Mouse (Mus musculus): ENCODE data around the gene Gm11569. TPM values are rescaled to one million over a fixed set of nuclear protein-coding genes. Genes with fewer than 3 reads are reported as not detected.

Gm11569 gene
- not detected for polyA plus RNA-seq (2014; fragmentation: Illumina TruSeq; extraction: RNeasy Lipid Tissue Mini Kit (QIAGEN cat#74804); ENCODE audit: low read depth, low replicate concordance)

GRCm38 (mm10) chr11:99798832-99799231 lies at the start of gene Gm11569:
TSS of gene Gm11569 (minus strand) at chr11:99798932.

DNA sequence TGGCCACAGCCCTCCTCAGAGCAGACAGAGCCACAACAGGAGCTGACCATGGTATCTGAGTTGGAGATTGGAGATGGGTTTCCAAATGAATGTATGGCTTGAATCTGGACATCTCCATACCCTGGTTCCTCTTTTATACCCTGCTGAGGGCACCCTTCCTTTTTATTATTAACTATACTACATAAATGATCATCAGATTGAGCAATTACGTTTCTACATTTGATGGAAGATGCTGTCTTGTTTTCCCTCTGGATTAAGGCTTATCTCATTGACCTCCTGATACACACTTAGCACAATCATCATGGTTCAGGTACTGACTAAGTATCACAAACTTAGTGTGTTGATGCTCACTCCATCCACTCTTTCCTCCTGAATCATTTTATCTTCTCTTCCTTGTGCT lies 39.2 kb upstream of the Gm11569 start, which contains the start of gene 2300003K06Rik:
Gene 2300003K06Rik, minus strand, starts transcription at position 101 of the 400 bp plus-strand sequence.

DNA sequence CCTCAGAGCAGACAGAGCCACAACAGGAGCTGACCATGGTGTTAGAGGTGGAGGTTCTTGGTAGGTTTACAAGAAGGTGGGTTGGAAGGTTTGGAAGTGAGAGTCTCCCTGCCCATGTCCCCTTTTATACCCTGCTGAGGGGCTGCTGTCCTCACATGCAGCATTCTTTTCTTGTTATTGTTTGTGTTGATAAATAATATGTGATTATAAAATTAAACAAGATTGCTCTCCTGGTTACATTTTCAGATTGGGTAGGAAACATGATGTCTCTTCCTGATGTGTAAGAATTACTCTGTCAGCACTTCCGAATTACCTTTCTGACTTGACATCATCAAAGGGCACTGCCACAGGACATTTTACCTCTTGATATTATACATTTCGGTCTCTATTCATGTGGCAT lies 16.8 kb upstream of the Gm11569 start, which contains the start of gene Gm11564:
Gene Gm11564, minus strand, starts transcription at position 101 of the 400 bp plus-strand sequence.

DNA sequence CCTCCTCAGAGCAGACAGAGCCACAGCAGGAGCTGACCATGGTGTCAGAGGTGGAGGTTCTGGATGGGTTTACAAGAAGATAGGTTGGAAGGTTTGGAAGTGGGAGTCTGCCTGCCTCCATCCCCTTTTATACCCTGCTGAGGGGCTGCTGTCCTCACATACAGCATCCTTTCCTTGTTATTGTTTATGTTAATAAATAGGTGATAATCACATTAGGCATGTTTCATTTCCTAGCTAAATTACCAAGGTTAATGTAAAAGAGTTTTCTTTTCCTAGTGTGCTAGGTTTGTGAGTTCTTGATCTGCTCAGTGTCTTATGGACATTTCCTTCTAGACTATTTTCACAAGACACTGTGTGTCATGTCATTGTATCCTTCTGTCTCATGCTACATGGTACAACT lies 11.1 kb upstream of the Gm11569 start, which contains the start of gene Krtap4-13:
Gene Krtap4-13, minus strand, starts transcription at position 101 of the 400 bp plus-strand sequence.

GRCm38 (mm10) chr11:99804346-99804745 lies 5.6 kb upstream of the Gm11569 start, which contains the start of gene Gm11554:
TSS of gene Gm11554 (minus strand) at chr11:99804446.

DNA sequence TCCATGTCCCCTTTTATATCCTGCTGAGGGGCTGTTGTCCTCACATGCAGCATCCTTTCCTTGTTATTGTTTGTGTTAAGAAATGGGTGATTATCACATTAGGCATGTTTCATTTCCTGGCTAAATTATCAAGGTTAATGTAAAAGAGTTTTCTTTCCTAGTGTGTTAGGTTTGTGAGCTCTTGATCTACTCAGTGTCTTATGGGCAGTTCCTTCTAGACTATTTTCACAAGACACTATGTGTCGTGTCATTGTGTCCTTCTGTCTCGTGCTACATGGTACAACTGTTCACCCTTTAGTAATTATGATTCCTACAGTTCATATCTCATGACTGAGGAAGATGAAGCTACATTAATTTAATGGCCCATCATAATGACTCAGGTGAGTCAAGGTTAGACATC lies 5.4 kb downstream of the Gm11569 start, which contains the start of gene Gm11596:
Gene Gm11596, minus strand, starts transcription at position 101 of the 400 bp plus-strand sequence.

GRCm38 (mm10) chr11:99784900-99785299 lies 13.8 kb downstream of the Gm11569 start, which contains the start of gene Krtap4-9:
TSS of gene Krtap4-9 (plus strand) at chr11:99785200.

GRCm38 (mm10) chr11:99780604-99781003 lies 18.1 kb downstream of the Gm11569 start, which contains the start of gene Krtap4-8:
TSS of gene Krtap4-8 (minus strand) at chr11:99780704.

DNA sequence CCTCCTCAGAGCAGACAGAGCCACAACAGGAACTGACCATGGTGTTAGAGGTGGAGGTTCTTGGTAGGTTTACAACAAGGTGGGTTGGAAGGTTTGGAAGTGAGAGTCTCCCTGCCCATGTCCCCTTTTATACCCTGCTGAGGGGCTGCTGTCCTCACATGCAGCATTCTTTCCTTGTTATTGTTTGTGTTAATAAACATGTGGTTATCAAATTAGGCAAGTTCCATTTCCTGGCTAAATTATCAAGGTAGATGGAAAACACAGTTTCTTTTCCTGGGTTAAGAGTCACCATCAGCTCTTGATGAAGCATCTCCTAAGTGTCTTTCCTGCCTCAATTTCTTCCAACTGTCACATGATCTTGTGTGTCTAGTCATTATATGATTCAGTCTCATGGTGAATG lies 25.9 kb downstream of the Gm11569 start, which contains the start of gene Gm11595:
Gene Gm11595, minus strand, starts transcription at position 101 of the 400 bp plus-strand sequence.

Other genes with a start within 250 kb of the Gm11569 start
- 0.48 TPM for gene Krtap3-3, start 248.1 kb downstream of the Gm11569 start, polyA plus RNA-seq (2014; fragmentation: Illumina TruSeq; extraction: RNeasy Lipid Tissue Mini Kit (QIAGEN cat#74804); ENCODE audit: low read depth, low replicate concordance)
- gene Krtap3-2, start 242.1 kb downstream of the Gm11569 start, polyA plus RNA-seq (2014; fragmentation: Illumina TruSeq; extraction: RNeasy Lipid Tissue Mini Kit (QIAGEN cat#74804); ENCODE audit: low read depth, low replicate concordance) = not detected
- gene Gm11939, start 239.5 kb downstream of the Gm11569 start, polyA plus RNA-seq (2014; fragmentation: Illumina TruSeq; extraction: RNeasy Lipid Tissue Mini Kit (QIAGEN cat#74804); ENCODE audit: low read depth, low replicate concordance) = not detected
- gene Krtap3-1, start 232.3 kb downstream of the Gm11569 start, polyA plus RNA-seq (2014; fragmentation: Illumina TruSeq; extraction: RNeasy Lipid Tissue Mini Kit (QIAGEN cat#74804); ENCODE audit: low read depth, low replicate concordance) = not detected
- gene Krtap1-5, start 217.9 kb downstream of the Gm11569 start, polyA plus RNA-seq (2014; fragmentation: Illumina TruSeq; extraction: RNeasy Lipid Tissue Mini Kit (QIAGEN cat#74804); ENCODE audit: low read depth, low replicate concordance) = not detected
- gene Krtap1-4, start 215.3 kb downstream of the Gm11569 start, polyA plus RNA-seq (2014; fragmentation: Illumina TruSeq; extraction: RNeasy Lipid Tissue Mini Kit (QIAGEN cat#74804); ENCODE audit: low read depth, low replicate concordance) = not detected
- not detected for gene Krtap1-3, start 207.6 kb downstream of the Gm11569 start, polyA plus RNA-seq (2014; fragmentation: Illumina TruSeq; extraction: RNeasy Lipid Tissue Mini Kit (QIAGEN cat#74804); ENCODE audit: low read depth, low replicate concordance)
- gene Krtap9-3, start 200.8 kb downstream of the Gm11569 start, polyA plus RNA-seq (2014; fragmentation: Illumina TruSeq; extraction: RNeasy Lipid Tissue Mini Kit (QIAGEN cat#74804); ENCODE audit: low read depth, low replicate concordance) = not detected
- gene Gm11938, start 195.6 kb downstream of the Gm11569 start, polyA plus RNA-seq (2014; fragmentation: Illumina TruSeq; extraction: RNeasy Lipid Tissue Mini Kit (QIAGEN cat#74804); ENCODE audit: low read depth, low replicate concordance) = not detected
- gene Gm11937, start 188.7 kb downstream of the Gm11569 start, polyA plus RNA-seq (2014; fragmentation: Illumina TruSeq; extraction: RNeasy Lipid Tissue Mini Kit (QIAGEN cat#74804); ENCODE audit: low read depth, low replicate concordance) = not detected
- not detected for gene Krtap2-4, start 184.1 kb downstream of the Gm11569 start, polyA plus RNA-seq (2014; fragmentation: Illumina TruSeq; extraction: RNeasy Lipid Tissue Mini Kit (QIAGEN cat#74804); ENCODE audit: low read depth, low replicate concordance)
- gene Gm11562, start 178.5 kb downstream of the Gm11569 start, polyA plus RNA-seq (2014; fragmentation: Illumina TruSeq; extraction: RNeasy Lipid Tissue Mini Kit (QIAGEN cat#74804); ENCODE audit: low read depth, low replicate concordance) = not detected
- not detected for gene Krtap4-1, start 170.7 kb downstream of the Gm11569 start, polyA plus RNA-seq (2014; fragmentation: Illumina TruSeq; extraction: RNeasy Lipid Tissue Mini Kit (QIAGEN cat#74804); ENCODE audit: low read depth, low replicate concordance)
- gene Krtap4-2, start 163.8 kb downstream of the Gm11569 start, polyA plus RNA-seq (2014; fragmentation: Illumina TruSeq; extraction: RNeasy Lipid Tissue Mini Kit (QIAGEN cat#74804); ENCODE audit: low read depth, low replicate concordance) = not detected
- gene Krtap4-7, start 154.8 kb downstream of the Gm11569 start, polyA plus RNA-seq (2014; fragmentation: Illumina TruSeq; extraction: RNeasy Lipid Tissue Mini Kit (QIAGEN cat#74804); ENCODE audit: low read depth, low replicate concordance) = not detected
- not detected for gene Gm11555, start 148.7 kb downstream of the Gm11569 start, polyA plus RNA-seq (2014; fragmentation: Illumina TruSeq; extraction: RNeasy Lipid Tissue Mini Kit (QIAGEN cat#74804); ENCODE audit: low read depth, low replicate concordance)
- not detected for gene Gm11563, start 140.0 kb downstream of the Gm11569 start, polyA plus RNA-seq (2014; fragmentation: Illumina TruSeq; extraction: RNeasy Lipid Tissue Mini Kit (QIAGEN cat#74804); ENCODE audit: low read depth, low replicate concordance)
- gene Krtap4-6, start 133.0 kb downstream of the Gm11569 start, polyA plus RNA-seq (2014; fragmentation: Illumina TruSeq; extraction: RNeasy Lipid Tissue Mini Kit (QIAGEN cat#74804); ENCODE audit: low read depth, low replicate concordance) = not detected
- not detected for gene Gm14190, start 108.2 kb downstream of the Gm11569 start, polyA plus RNA-seq (2014; fragmentation: Illumina TruSeq; extraction: RNeasy Lipid Tissue Mini Kit (QIAGEN cat#74804); ENCODE audit: low read depth, low replicate concordance)
- gene Gm14180, start 64.6 kb downstream of the Gm11569 start, polyA plus RNA-seq (2014; fragmentation: Illumina TruSeq; extraction: RNeasy Lipid Tissue Mini Kit (QIAGEN cat#74804); ENCODE audit: low read depth, low replicate concordance) = not detected
- not detected for gene Gm11595, start 26.0 kb downstream of the Gm11569 start, polyA plus RNA-seq (2014; fragmentation: Illumina TruSeq; extraction: RNeasy Lipid Tissue Mini Kit (QIAGEN cat#74804); ENCODE audit: low read depth, low replicate concordance)
- gene Krtap4-8, start 18.2 kb downstream of the Gm11569 start, polyA plus RNA-seq (2014; fragmentation: Illumina TruSeq; extraction: RNeasy Lipid Tissue Mini Kit (QIAGEN cat#74804); ENCODE audit: low read depth, low replicate concordance) = not detected
- not detected for gene Krtap4-9, start 13.7 kb downstream of the Gm11569 start, polyA plus RNA-seq (2014; fragmentation: Illumina TruSeq; extraction: RNeasy Lipid Tissue Mini Kit (QIAGEN cat#74804); ENCODE audit: low read depth, low replicate concordance)
- gene Gm11596, start 5.5 kb downstream of the Gm11569 start, polyA plus RNA-seq (2014; fragmentation: Illumina TruSeq; extraction: RNeasy Lipid Tissue Mini Kit (QIAGEN cat#74804); ENCODE audit: low read depth, low replicate concordance) = not detected
- not detected for gene Gm11554, start 5.5 kb upstream of the Gm11569 start, polyA plus RNA-seq (2014; fragmentation: Illumina TruSeq; extraction: RNeasy Lipid Tissue Mini Kit (QIAGEN cat#74804); ENCODE audit: low read depth, low replicate concordance)
- gene Krtap4-13, start 11.0 kb upstream of the Gm11569 start, polyA plus RNA-seq (2014; fragmentation: Illumina TruSeq; extraction: RNeasy Lipid Tissue Mini Kit (QIAGEN cat#74804); ENCODE audit: low read depth, low replicate concordance) = not detected
- gene Gm11564, start 16.7 kb upstream of the Gm11569 start, polyA plus RNA-seq (2014; fragmentation: Illumina TruSeq; extraction: RNeasy Lipid Tissue Mini Kit (QIAGEN cat#74804); ENCODE audit: low read depth, low replicate concordance) = not detected
- not detected for gene 2300003K06Rik, start 39.1 kb upstream of the Gm11569 start, polyA plus RNA-seq (2014; fragmentation: Illumina TruSeq; extraction: RNeasy Lipid Tissue Mini Kit (QIAGEN cat#74804); ENCODE audit: low read depth, low replicate concordance)
- gene Krtap4-16, start 52.7 kb upstream of the Gm11569 start, polyA plus RNA-seq (2014; fragmentation: Illumina TruSeq; extraction: RNeasy Lipid Tissue Mini Kit (QIAGEN cat#74804); ENCODE audit: low read depth, low replicate concordance) = not detected
- gene Gm11568, start 59.0 kb upstream of the Gm11569 start, polyA plus RNA-seq (2014; fragmentation: Illumina TruSeq; extraction: RNeasy Lipid Tissue Mini Kit (QIAGEN cat#74804); ENCODE audit: low read depth, low replicate concordance) = not detected
- not detected for gene Gm11559, start 65.5 kb upstream of the Gm11569 start, polyA plus RNA-seq (2014; fragmentation: Illumina TruSeq; extraction: RNeasy Lipid Tissue Mini Kit (QIAGEN cat#74804); ENCODE audit: low read depth, low replicate concordance)
- gene Krtap9-1, start 74.5 kb upstream of the Gm11569 start, polyA plus RNA-seq (2014; fragmentation: Illumina TruSeq; extraction: RNeasy Lipid Tissue Mini Kit (QIAGEN cat#74804); ENCODE audit: low read depth, low replicate concordance) = not detected
- gene Gm11567, start 80.3 kb upstream of the Gm11569 start, polyA plus RNA-seq (2014; fragmentation: Illumina TruSeq; extraction: RNeasy Lipid Tissue Mini Kit (QIAGEN cat#74804); ENCODE audit: low read depth, low replicate concordance) = not detected
- not detected for gene Krtap31-1, start 109.0 kb upstream of the Gm11569 start, polyA plus RNA-seq (2014; fragmentation: Illumina TruSeq; extraction: RNeasy Lipid Tissue Mini Kit (QIAGEN cat#74804); ENCODE audit: low read depth, low replicate concordance)
- gene Gm11565, start 115.8 kb upstream of the Gm11569 start, polyA plus RNA-seq (2014; fragmentation: Illumina TruSeq; extraction: RNeasy Lipid Tissue Mini Kit (QIAGEN cat#74804); ENCODE audit: low read depth, low replicate concordance) = not detected
- not detected for gene Krtap31-2, start 137.4 kb upstream of the Gm11569 start, polyA plus RNA-seq (2014; fragmentation: Illumina TruSeq; extraction: RNeasy Lipid Tissue Mini Kit (QIAGEN cat#74804); ENCODE audit: low read depth, low replicate concordance)
- gene Krtap9-5, start 149.5 kb upstream of the Gm11569 start, polyA plus RNA-seq (2014; fragmentation: Illumina TruSeq; extraction: RNeasy Lipid Tissue Mini Kit (QIAGEN cat#74804); ENCODE audit: low read depth, low replicate concordance) = not detected
- gene Krtap29-1, start 180.1 kb upstream of the Gm11569 start, polyA plus RNA-seq (2014; fragmentation: Illumina TruSeq; extraction: RNeasy Lipid Tissue Mini Kit (QIAGEN cat#74804); ENCODE audit: low read depth, low replicate concordance) = not detected
- gene Krtap16-1, start 187.7 kb upstream of the Gm11569 start, polyA plus RNA-seq (2014; fragmentation: Illumina TruSeq; extraction: RNeasy Lipid Tissue Mini Kit (QIAGEN cat#74804); ENCODE audit: low read depth, low replicate concordance) = not detected
- not detected for gene Krtap17-1, start 195.1 kb upstream of the Gm11569 start, polyA plus RNA-seq (2014; fragmentation: Illumina TruSeq; extraction: RNeasy Lipid Tissue Mini Kit (QIAGEN cat#74804); ENCODE audit: low read depth, low replicate concordance)
- not detected for gene Krt33a, start 217.3 kb upstream of the Gm11569 start, polyA plus RNA-seq (2014; fragmentation: Illumina TruSeq; extraction: RNeasy Lipid Tissue Mini Kit (QIAGEN cat#74804); ENCODE audit: low read depth, low replicate concordance)
- gene Krt33b, start 230.9 kb upstream of the Gm11569 start, polyA plus RNA-seq (2014; fragmentation: Illumina TruSeq; extraction: RNeasy Lipid Tissue Mini Kit (QIAGEN cat#74804); ENCODE audit: low read depth, low replicate concordance) = not detected
- not detected for gene Krt34, start 242.6 kb upstream of the Gm11569 start, polyA plus RNA-seq (2014; fragmentation: Illumina TruSeq; extraction: RNeasy Lipid Tissue Mini Kit (QIAGEN cat#74804); ENCODE audit: low read depth, low replicate concordance)